Mouse (Mus musculus): Measurements from ENCODE around the gene Unc79.

- no peak for TF ChIP-seq CTCF (IDR thresholded peaks at IDR 0.05)
- no peak for TF ChIP-seq EP300 (IDR thresholded peaks at IDR 0.05)
These were observed 181.0 kb downstream of the Unc79 start for GRCm38 (mm10) chr12:103129395-103130248.
